Mouse (Mus musculus) embryonic fibroblast, embryonic 13.5 days (primary cell): ENCODE results near the gene Slain2. TPM values are rescaled to one million over a fixed set of nuclear protein-coding genes. Genes with fewer than 3 reads are reported as not detected.
"Not testable (repeated sequence)": the region's sequence is repeated elsewhere in the genome, so short reads cannot be mapped to it uniquely, and the experiment has no call there.

Source experiments
- H3K27ac ChIP-seq: 2 replicates; pipeline ENCODE4 v1.5.1; 2012; ENCODE audit warnings: low read length, control low read depth, inconsistent platforms; ENCODE audit not compliant: insufficient read depth
- H3K4me1 ChIP-seq: 2 replicates; pipeline ENCODE4 v1.6.1; 2011; ENCODE audit warnings: low read length; ENCODE audit not compliant: control insufficient read depth, insufficient read depth
- H3K4me3 ChIP-seq: 2 replicates; pipeline ENCODE4 v1.5.1; 2011; ENCODE audit warnings: mild to moderate bottlenecking, control low read depth, low read length; ENCODE audit not compliant: insufficient read depth
- CTCF ChIP-seq: IDR thresholded peaks from 2 replicates; pipeline ENCODE4 v1.5.1; 2011; ENCODE audit warnings: mild to moderate bottlenecking, control low read depth, low read length, moderate library complexity, borderline replicate concordance; ENCODE audit not compliant: insufficient read depth
- POLR2A ChIP-seq: IDR thresholded peaks from 2 replicates; pipeline ENCODE4 v1.6.1; 2011; ENCODE audit warnings: low read depth, mild to moderate bottlenecking, control low read depth, low read length, moderate library complexity
- polyA plus RNA-seq: library from polyadenylated mRNA; stranded (reverse); fragments of >200 nt; gene quantifications from 2 replicates; pipeline ENCODE4 v1.2.4, GENCODE M21; 2011; ENCODE audit warnings: low read depth; ENCODE audit not compliant: missing spikeins, insufficient read length

Gene Slain2
- polyA plus RNA-seq, 1 experiment = 62.0 TPM

DNA sequence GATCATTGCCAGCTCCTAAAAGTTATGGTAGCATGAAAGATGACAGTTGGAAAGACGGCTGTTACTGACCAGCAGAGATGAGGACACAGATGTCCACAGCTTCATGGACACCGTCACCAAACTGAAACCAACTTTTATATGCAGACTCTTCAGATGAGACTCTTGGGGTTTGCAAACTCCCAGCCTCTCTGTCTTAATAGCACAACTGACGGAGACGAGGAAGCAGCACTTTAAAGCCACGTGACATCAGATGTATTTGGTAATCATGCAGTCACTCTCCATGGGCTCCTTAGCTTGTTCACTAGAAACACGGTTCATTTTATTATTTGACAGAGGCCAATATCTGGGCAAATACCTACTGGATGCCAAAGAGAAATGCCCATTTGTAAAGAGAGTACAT, 61.9 kb downstream of the Slain2 start:
- Histone ChIP-seq H3K4me3 (no peak overlapping the region), H3K27ac (no peak overlapping the region), H3K4me1 (no peaks in the 10 kb centered on the region)
- no peak for TF ChIP-seq POLR2A
- TF ChIP-seq CTCF = no peak

DNA sequence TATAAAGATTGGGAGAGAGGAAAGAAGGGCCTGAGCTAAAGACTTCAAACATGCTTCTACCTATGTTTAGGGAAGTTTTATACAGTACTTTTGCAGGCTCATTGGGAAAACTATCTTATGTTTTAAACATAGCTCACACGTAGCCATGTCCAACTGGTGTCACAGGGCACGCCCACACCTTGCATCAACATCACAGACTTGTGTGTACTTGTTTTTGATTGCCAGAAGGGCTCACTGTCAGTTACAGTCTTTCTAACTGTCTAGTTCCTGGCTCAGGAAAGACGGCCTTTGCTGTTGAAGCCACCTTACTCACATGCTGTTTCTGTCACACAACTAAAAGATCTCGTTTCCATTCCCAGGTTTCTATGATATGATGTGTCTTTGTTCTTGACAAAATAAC, 62.4 kb downstream of the Slain2 start:
- Histone ChIP-seq H3K4me1 (no peaks in the 10 kb centered on the region), H3K27ac (no peak overlapping the region), H3K4me3 (no peak overlapping the region)
- TF ChIP-seq POLR2A (no peak), CTCF (no peak)

GRCm38 (mm10) chr5:72984091-72984490, 70.0 kb downstream of the Slain2 start:
- H3K4me1 ChIP-seq = no peaks in the 10 kb centered on the region
- no peak overlapping the region for H3K4me3 ChIP-seq
- no peak for TF ChIP-seq POLR2A
- TF ChIP-seq CTCF = no peak
- H3K27ac ChIP-seq = no peak overlapping the region

GRCm38 (mm10) chr5:72987786-72988185, 73.7 kb downstream of the Slain2 start:
- no peaks in the 10 kb centered on the region for H3K4me1 ChIP-seq
- H3K27ac ChIP-seq = no peak overlapping the region
- TF ChIP-seq POLR2A (no peak), CTCF (no peak)
- no peak overlapping the region for H3K4me3 ChIP-seq

DNA sequence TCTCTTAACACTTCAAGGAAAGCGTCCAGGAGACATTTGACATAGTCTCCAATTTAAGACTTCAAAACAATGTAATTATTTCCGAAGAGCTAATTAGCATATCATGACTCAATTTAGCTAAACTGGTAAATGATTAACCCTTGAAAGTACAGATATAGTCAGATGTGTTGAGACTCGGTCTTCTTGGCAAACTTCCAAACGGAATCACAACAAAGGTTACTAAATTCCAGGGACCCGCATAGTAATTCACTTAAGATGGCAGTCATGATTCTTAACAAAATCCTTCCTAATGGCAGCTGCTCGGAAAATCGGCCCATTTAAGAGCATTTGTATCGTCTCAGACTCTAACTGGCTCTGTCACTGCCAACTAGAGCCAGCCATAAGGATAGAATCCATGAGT, 75.7 kb downstream of the Slain2 start:
- TF ChIP-seq POLR2A (no peak), CTCF (no peak)
- no peak overlapping the region for H3K27ac ChIP-seq
- no peak overlapping the region for H3K4me3 ChIP-seq
- no peaks in the 10 kb centered on the region for H3K4me1 ChIP-seq

GRCm38 (mm10) chr5:72992474-72992873, 78.4 kb downstream of the Slain2 start:
- TF ChIP-seq POLR2A (no peak), CTCF (no peak)
- Histone ChIP-seq H3K27ac (no peak overlapping the region), H3K4me1 (no peaks in the 10 kb centered on the region), H3K4me3 (no peak overlapping the region)

DNA sequence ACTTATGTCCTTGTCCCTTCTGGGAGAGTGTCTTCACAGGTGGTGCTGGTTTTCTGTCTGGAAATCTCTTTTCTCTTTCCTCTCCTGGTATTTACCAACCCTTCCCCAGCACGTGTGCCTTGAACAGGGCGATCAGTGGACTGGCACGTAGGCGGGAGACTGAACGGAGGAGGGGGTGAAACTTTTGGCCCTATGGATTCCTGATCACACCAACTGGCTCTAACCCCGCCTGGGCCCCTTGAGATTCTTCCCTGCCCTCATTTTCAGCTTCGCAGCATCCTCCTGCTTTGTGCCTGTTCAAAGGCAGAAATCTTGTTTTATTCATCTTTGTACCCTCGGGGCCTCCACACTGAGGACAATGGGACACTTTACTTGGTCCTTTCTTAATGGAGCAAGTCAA, 80.3 kb downstream of the Slain2 start:
- TF ChIP-seq CTCF (no peak), POLR2A (no peak)
- Histone ChIP-seq H3K27ac (no peak overlapping the region), H3K4me1 (no peaks in the 10 kb centered on the region), H3K4me3 (no peak overlapping the region)

GRCm38 (mm10) chr5:72994928-72995327, 80.8 kb downstream of the Slain2 start:
- no peak overlapping the region for H3K4me3 ChIP-seq
- no peak overlapping the region for H3K27ac ChIP-seq
- TF ChIP-seq POLR2A (no peak), CTCF (no peak)
- H3K4me1 ChIP-seq = no peaks in the 10 kb centered on the region

DNA sequence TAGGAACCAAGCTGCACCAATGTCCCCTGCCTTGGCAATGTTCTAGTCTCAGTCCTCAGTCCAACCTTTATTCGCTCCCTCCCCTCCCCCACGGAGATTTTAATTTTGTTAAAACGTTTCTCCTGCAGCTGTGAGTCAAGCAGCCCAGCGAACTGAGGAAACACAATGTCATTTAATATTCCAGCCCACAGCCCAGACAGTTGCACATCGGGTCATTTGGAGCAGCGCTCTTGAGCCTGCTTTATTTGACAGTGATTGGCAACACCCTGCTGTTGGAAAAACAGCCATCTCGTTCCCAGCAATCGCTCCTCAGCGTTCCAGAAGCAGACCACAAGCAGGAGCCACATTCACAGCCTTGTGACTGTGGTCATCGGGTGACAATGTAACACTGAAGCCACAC, 81.3 kb downstream of the Slain2 start:
- H3K4me3 ChIP-seq = no peak overlapping the region
- no peaks in the 10 kb centered on the region for H3K4me1 ChIP-seq
- no peak overlapping the region for H3K27ac ChIP-seq
- TF ChIP-seq POLR2A (no peak), CTCF (no peak)

GRCm38 (mm10) chr5:72998546-72998945, 84.4 kb downstream of the Slain2 start:
- not testable (repeated sequence) for H3K4me3 ChIP-seq, H3K4me1 ChIP-seq, H3K27ac ChIP-seq

DNA sequence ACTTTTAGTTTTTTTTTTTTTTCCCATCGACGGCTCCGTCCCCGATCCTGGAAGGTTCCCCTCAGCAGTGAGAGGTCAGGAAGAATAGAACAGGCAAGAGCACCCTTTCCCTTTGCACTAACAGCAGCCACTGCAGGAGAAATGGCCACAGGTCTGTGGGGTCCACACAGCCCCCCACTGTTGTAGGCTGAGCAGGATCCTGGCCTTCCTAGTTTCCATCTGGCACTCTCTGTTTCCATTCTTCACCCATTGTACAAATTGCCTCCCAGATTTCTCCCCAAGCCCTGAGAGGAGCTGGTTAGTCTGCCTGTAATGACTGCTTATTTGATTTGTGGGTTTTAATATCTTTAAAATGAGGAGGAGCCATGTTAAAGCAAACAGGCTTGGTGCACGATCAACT, 89.9 kb downstream of the Slain2 start:
- H3K4me1 ChIP-seq = no peaks in the 10 kb centered on the region
- TF ChIP-seq POLR2A (no peak), CTCF (no peak)
- no peak overlapping the region for H3K27ac ChIP-seq
- no peak overlapping the region for H3K4me3 ChIP-seq
